Mouse (Mus musculus) neural tube, embryonic 14.5 days (tissue): Measurements from ENCODE around the gene Rin3. TPM values are rescaled to one million over a fixed set of nuclear protein-coding genes. Genes with fewer than 3 reads are reported as not detected.

Experiments
- ATAC-seq: fragments of 200-750 bp; cut with Nextera tagmentation; 2 replicates; pipeline ENCODE4 v1.8.0; 2017; ENCODE audit warnings: low read depth, mild to moderate bottlenecking, moderate TSS enrichment, moderate library complexity
- H3K27ac ChIP-seq: fragments of 300-500 bp; sonication (generic); 2 replicates; pipeline ENCODE4 v1.5.1; 2014; ENCODE audit warnings: low read depth, mild to moderate bottlenecking, control low read depth, low read length, moderate library complexity, mixed read lengths
- H3K27me3 ChIP-seq: fragments of 300-500 bp; sonication (generic); 2 replicates; pipeline ENCODE4 v1.6.1; 2014; ENCODE audit warnings: low read length; ENCODE audit not compliant: control insufficient read depth, insufficient read depth
- H3K36me3 ChIP-seq: fragments of 300-500 bp; sonication (generic); 2 replicates; pipeline ENCODE4 v1.6.1; 2014; ENCODE audit warnings: low read length, mixed read lengths; ENCODE audit not compliant: control insufficient read depth, insufficient read depth
- H3K4me1 ChIP-seq: fragments of 300-500 bp; sonication (generic); 2 replicates; pipeline ENCODE4 v1.6.1; 2014; ENCODE audit warnings: low read length; ENCODE audit not compliant: control insufficient read depth, insufficient read depth
- H3K4me2 ChIP-seq: fragments of 300-500 bp; sonication (generic); 2 replicates; pipeline ENCODE4 v1.6.1; 2014; ENCODE audit warnings: mild to moderate bottlenecking, low read depth, low read length, control low read depth
- H3K4me3 ChIP-seq: fragments of 300-500 bp; sonication (generic); 2 replicates; pipeline ENCODE4 v1.5.1; 2014; ENCODE audit warnings: low read depth, low read length, control low read depth, mixed read lengths
- H3K9ac ChIP-seq: fragments of 300-500 bp; sonication (generic); replicated peaks from 2 replicates; pipeline ENCODE4 v1.6.1; 2014; ENCODE audit warnings: low read depth, mild to moderate bottlenecking, control low read depth, low read length, mixed read lengths
- H3K9me3 ChIP-seq: fragments of 300-500 bp; sonication (generic); 2 replicates; pipeline ENCODE4 v1.6.1; 2016; ENCODE audit warnings: low read length; ENCODE audit not compliant: control insufficient read depth
- WGBS: fragments of 180-500 bp; shearing (Covaris S2); extraction: QIAGEN DNeasy Blood & Tissue Kit; methylation state at CpG from one replicate; pipeline ENCODE4 v1.1.7; 2014; 5-methylcytosine and 5-hydroxymethylcytosine counted together
- polyA plus RNA-seq: library from polyadenylated mRNA; unstranded; fragments of >200 nt; fragmentation: Nextera tagmentation; extraction: Ambion mirVana; gene quantifications from 2 replicates; pipeline ENCODE4 v1.2.1, GENCODE M21; 2014

The Rin3 gene
- polyA plus RNA-seq, 1 experiment from 2014 or later: 0.95 TPM

- H3K27me3 ChIP-seq: no peaks in the 10 kb centered on the region
- 56% methylated on average over 3 of the region's 3 CpGs for WGBS
- no peaks in the 10 kb centered on the region for H3K36me3 ChIP-seq
- H3K4me1 ChIP-seq: no peaks in the 10 kb centered on the region
- H3K9ac ChIP-seq: no peak overlapping the region
- no peak overlapping the region for H3K4me3 ChIP-seq
- H3K4me2 ChIP-seq: no peak overlapping the region
- no peak overlapping the region for H3K27ac ChIP-seq
- ATAC-seq: no peak
- H3K9me3 ChIP-seq: no peaks in the 10 kb centered on the region
Observed at GRCm38 (mm10) chr12:102342602-102343001, 59.8 kb downstream of the Rin3 start.

- Histone ChIP-seq H3K9ac (no peak overlapping the region), H3K9me3 (no peaks in the 10 kb centered on the region), H3K4me2 (no peak overlapping the region), H3K27ac (no peak overlapping the region), H3K4me1 (no peaks in the 10 kb centered on the region), H3K36me3 (no peaks in the 10 kb centered on the region), H3K27me3 (no peaks in the 10 kb centered on the region), H3K4me3 (no peak overlapping the region)
- ATAC-seq: no peak
- 62% methylated on average over 14 of the region's 14 CpGs for WGBS
Observed at GRCm38 (mm10) chr12:102345031-102345815, 62.4 kb downstream of the Rin3 start.

GRCm38 (mm10) chr12:102346507-102346906, 63.7 kb downstream of the Rin3 start:
- ATAC-seq: no peak
- H3K4me1 ChIP-seq: no peaks in the 10 kb centered on the region
- 14% methylated on average over 1 of the region's 1 CpGs for WGBS
- no peak overlapping the region for H3K9ac ChIP-seq
- no peak overlapping the region for H3K4me3 ChIP-seq
- no peak overlapping the region for H3K4me2 ChIP-seq
- H3K9me3 ChIP-seq: no peaks in the 10 kb centered on the region
- no peaks in the 10 kb centered on the region for H3K27me3 ChIP-seq
- no peaks in the 10 kb centered on the region for H3K36me3 ChIP-seq
- H3K27ac ChIP-seq: no peak overlapping the region

GRCm38 (mm10) chr12:102348447-102348846, 65.6 kb downstream of the Rin3 start:
- Histone ChIP-seq H3K27ac (no peak overlapping the region), H3K9ac (no peak overlapping the region), H3K27me3 (no peaks in the 10 kb centered on the region), H3K4me1 (no peaks in the 10 kb centered on the region), H3K4me2 (no peak overlapping the region), H3K4me3 (no peak overlapping the region), H3K9me3 (no peaks in the 10 kb centered on the region), H3K36me3 (no peaks in the 10 kb centered on the region)
- ATAC-seq: no peak
- 94% methylated on average over 6 of the region's 6 CpGs for WGBS

GRCm38 (mm10) chr12:102350997-102351396, 68.1 kb downstream of the Rin3 start:
- no peak overlapping the region for H3K9ac ChIP-seq
- no peaks in the 10 kb centered on the region for H3K9me3 ChIP-seq
- H3K4me1 ChIP-seq: no peaks in the 10 kb centered on the region
- H3K27ac ChIP-seq: no peak overlapping the region
- ATAC-seq: no peak
- H3K4me3 ChIP-seq: no peak overlapping the region
- no peak overlapping the region for H3K4me2 ChIP-seq
- H3K27me3 ChIP-seq: no peaks in the 10 kb centered on the region
- 95% methylated on average over 1 of the region's 1 CpGs for WGBS
- no peaks in the 10 kb centered on the region for H3K36me3 ChIP-seq

GRCm38 (mm10) chr12:102354126-102354984, 71.5 kb downstream of the Rin3 start:
- no peaks in the 10 kb centered on the region for H3K4me1 ChIP-seq
- no peak overlapping the region for H3K4me3 ChIP-seq
- H3K36me3 ChIP-seq: no peaks in the 10 kb centered on the region
- H3K9ac ChIP-seq: no peak overlapping the region
- no peak overlapping the region for H3K27ac ChIP-seq
- no peak overlapping the region for H3K4me2 ChIP-seq
- H3K27me3 ChIP-seq: no peaks in the 10 kb centered on the region
- no peaks in the 10 kb centered on the region for H3K9me3 ChIP-seq
- 85% methylated on average over 10 of the region's 10 CpGs for WGBS
- ATAC-seq: no peak

GRCm38 (mm10) chr12:102355784-102356183, 72.9 kb downstream of the Rin3 start:
- Histone ChIP-seq H3K27me3 (no peaks in the 10 kb centered on the region), H3K4me3 (no peak overlapping the region), H3K4me2 (no peak overlapping the region), H3K4me1 (no peaks in the 10 kb centered on the region), H3K36me3 (no peaks in the 10 kb centered on the region), H3K9ac (no peak overlapping the region), H3K9me3 (no peaks in the 10 kb centered on the region; the same call in 1 of the 2 replicates), H3K27ac (no peak overlapping the region)
- no peak for ATAC-seq

GRCm38 (mm10) chr12:102356781-102357180, 73.9 kb downstream of the Rin3 start:
- no peaks in the 10 kb centered on the region for H3K36me3 ChIP-seq
- WGBS: 94% methylated on average over 1 of the region's 1 CpGs
- no peaks in the 10 kb centered on the region for H3K27me3 ChIP-seq
- no peak for ATAC-seq
- no peak overlapping the region for H3K9ac ChIP-seq
- H3K4me2 ChIP-seq: no peak overlapping the region
- no peak overlapping the region for H3K27ac ChIP-seq
- no peaks in the 10 kb centered on the region; the same call in 1 of the 2 replicates for H3K9me3 ChIP-seq
- no peaks in the 10 kb centered on the region for H3K4me1 ChIP-seq
- H3K4me3 ChIP-seq: no peak overlapping the region

GRCm38 (mm10) chr12:102359390-102359789, 76.5 kb downstream of the Rin3 start:
- no peak for ATAC-seq
- WGBS: 93% methylated on average over 4 of the region's 4 CpGs
- Histone ChIP-seq H3K4me2 (no peak overlapping the region), H3K4me3 (no peak overlapping the region), H3K9ac (no peak overlapping the region), H3K27ac (no peak overlapping the region), H3K27me3 (no peaks in the 10 kb centered on the region), H3K36me3 (no peaks in the 10 kb centered on the region), H3K9me3 (no peaks in the 10 kb centered on the region; the same call in 1 of the 2 replicates), H3K4me1 (no peaks in the 10 kb centered on the region)
